Mouse (Mus musculus) splenic B cell, adult 2 months (primary cell): ENCODE results near the gene Sult4a1.

Source experiments
- DNase-seq: peaks from one replicate; pipeline ENCODE4 v3.0.0-alpha.2; 2011; ENCODE audit warnings: low read depth, low spot score
- H3K27me3 ChIP-seq: 2 replicates; pipeline ENCODE4 v1.6.1; 2012; ENCODE audit warnings: mild to moderate bottlenecking, low read length, moderate library complexity, mixed read lengths; ENCODE audit not compliant: control insufficient read depth, poor library complexity, insufficient read depth, severe bottlenecking
- H3K36me3 ChIP-seq: 2 replicates; pipeline ENCODE4 v1.6.1; 2012; ENCODE audit warnings: mild to moderate bottlenecking, low read length, moderate library complexity, mixed read lengths; ENCODE audit not compliant: control insufficient read depth, poor library complexity, insufficient read depth, severe bottlenecking

Gene Sult4a1

GRCm38 (mm10) chr15:84074705-84075185, 30.8 kb downstream of the Sult4a1 start:
- Histone ChIP-seq H3K36me3 (no peaks in the 10 kb centered on the region), H3K27me3 (no peaks in the 10 kb centered on the region)
- DNase-seq = peak; percentile 8

GRCm38 (mm10) chr15:84073911-84074704, 31.4 kb downstream of the Sult4a1 start:
- Histone ChIP-seq H3K36me3 (no peaks in the 10 kb centered on the region), H3K27me3 (no peaks in the 10 kb centered on the region)
- peak; percentile 62 for DNase-seq

- no peaks in the 10 kb centered on the region for H3K27me3 ChIP-seq
- no peaks in the 10 kb centered on the region for H3K36me3 ChIP-seq
- DNase-seq = no peak
Measured at GRCm38 (mm10) chr15:84073058-84073457, 32.5 kb downstream of the Sult4a1 start.

- no peaks in the 10 kb centered on the region for H3K27me3 ChIP-seq
- DNase-seq = peak; percentile 56
- no peaks in the 10 kb centered on the region for H3K36me3 ChIP-seq
Measured at GRCm38 (mm10) chr15:84072226-84072625, 33.3 kb downstream of the Sult4a1 start.

- Histone ChIP-seq H3K27me3 (0 out of 2 replicates have a peak, but pooled peaks cover under 1% of the 10 kb centered on the region), H3K36me3 (no peaks in the 10 kb centered on the region)
- DNase-seq = no peak
Measured at GRCm38 (mm10) chr15:84070116-84070676, 35.4 kb downstream of the Sult4a1 start.

GRCm38 (mm10) chr15:84069455-84070050, 36.0 kb downstream of the Sult4a1 start:
- no peaks in the 10 kb centered on the region for H3K36me3 ChIP-seq
- no peak for DNase-seq

GRCm38 (mm10) chr15:84065701-84066100, 39.9 kb downstream of the Sult4a1 start:
- 0 out of 2 replicates have a peak, but pooled peaks cover 1% of the 10 kb centered on the region for H3K27me3 ChIP-seq
- DNase-seq = no peak
- H3K36me3 ChIP-seq = no peaks in the 10 kb centered on the region

More at GRCm38 (mm10) chr15:84069455-84070050, 36.0 kb downstream of the Sult4a1 start:
- 0 out of 2 replicates have a peak, but pooled peaks cover 1% of the 10 kb centered on the region for H3K27me3 ChIP-seq

- DNase-seq = no peak
- Histone ChIP-seq H3K36me3 (no peaks in the 10 kb centered on the region), H3K27me3 (0 out of 2 replicates have a peak, but pooled peaks cover 1% of the 10 kb centered on the region)
Measured at GRCm38 (mm10) chr15:84065140-84065539, 40.4 kb downstream of the Sult4a1 start, which contains the start of gene Efcab6. TSS of gene Efcab6 (minus strand) at chr15:84065379.

GRCm38 (mm10) chr15:84058841-84059240, 46.7 kb downstream of the Sult4a1 start:
- DNase-seq = no peak
- Histone ChIP-seq H3K36me3 (no peaks in the 10 kb centered on the region), H3K27me3 (no peaks in the 10 kb centered on the region)

- Histone ChIP-seq H3K36me3 (no peaks in the 10 kb centered on the region), H3K27me3 (no peaks in the 10 kb centered on the region)
- no peak for DNase-seq
Measured at GRCm38 (mm10) chr15:84056083-84056482, 49.5 kb downstream of the Sult4a1 start.

GRCm38 (mm10) chr15:84053859-84054258, 51.7 kb downstream of the Sult4a1 start:
- H3K27me3 ChIP-seq = no peaks in the 10 kb centered on the region
- H3K36me3 ChIP-seq = no peaks in the 10 kb centered on the region
- peak; percentile 41 for DNase-seq

GRCm38 (mm10) chr15:84053240-84053639, 52.3 kb downstream of the Sult4a1 start:
- no peaks in the 10 kb centered on the region for H3K27me3 ChIP-seq
- no peak for DNase-seq
- H3K36me3 ChIP-seq = no peaks in the 10 kb centered on the region

- Histone ChIP-seq H3K36me3 (no peaks in the 10 kb centered on the region), H3K27me3 (no peaks in the 10 kb centered on the region)
- no peak for DNase-seq
Measured at GRCm38 (mm10) chr15:84052390-84052789, 53.2 kb downstream of the Sult4a1 start.

- no peaks in the 10 kb centered on the region for H3K27me3 ChIP-seq
- no peaks in the 10 kb centered on the region for H3K36me3 ChIP-seq
- no peak for DNase-seq
Measured at GRCm38 (mm10) chr15:84049570-84049969, 56.0 kb downstream of the Sult4a1 start.

- no peaks in the 10 kb centered on the region for H3K27me3 ChIP-seq
- no peak for DNase-seq
- no peaks in the 10 kb centered on the region for H3K36me3 ChIP-seq
Measured at GRCm38 (mm10) chr15:84045562-84045961, 60.0 kb downstream of the Sult4a1 start.
